Mouse (Mus musculus) cerebellum, adult 8-10 months (tissue): ENCODE results near the gene Bbs4.
A peak's percentile ranks its signal among the peaks of the same experiment; 100 is the strongest.
"Not testable (repeated sequence)": the region's sequence is repeated elsewhere in the genome, so short reads cannot be mapped to it uniquely, and the experiment has no call there.

Experiments
- DNase-seq: peaks from one replicate; pipeline ENCODE4 v3.0.0; 2022

Bbs4 gene

GRCm38 (mm10) chr9:59353253-59353639 is at the start of gene Bbs4:
TSS of gene Bbs4 (minus strand) at chr9:59353508.
- DNase-seq, result peak; percentile 87

- DNase-seq, result no peak
Observed at GRCm38 (mm10) chr9:59389086-59389485, 35.8 kb upstream of the Bbs4 start.

GRCm38 (mm10) chr9:59388311-59388710 is 35.0 kb upstream of the Bbs4 start:
- DNase-seq, result no peak

DNA sequence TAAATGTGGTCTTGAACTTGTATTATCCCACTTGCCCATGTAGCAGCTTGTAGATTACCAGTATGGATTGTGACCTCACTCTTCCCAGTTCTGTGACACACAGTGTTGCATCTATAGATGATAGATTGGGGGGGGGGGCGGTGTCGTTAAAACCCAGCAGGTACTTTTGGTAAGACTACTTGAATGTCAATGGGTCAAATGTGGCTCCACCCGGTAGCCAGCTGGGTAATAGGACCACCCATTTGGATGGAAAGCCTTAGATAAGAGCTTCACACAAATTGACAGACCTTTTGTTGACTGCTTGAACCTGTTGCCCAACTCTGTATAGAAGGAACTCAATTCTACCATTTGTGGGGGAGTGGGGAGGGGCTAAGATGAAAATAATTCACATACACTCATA is 34.2 kb upstream of the Bbs4 start:
- no peak for DNase-seq

GRCm38 (mm10) chr9:59375626-59376025 is 22.3 kb upstream of the Bbs4 start:
- DNase-seq, result no peak

- no peak for DNase-seq
Observed at GRCm38 (mm10) chr9:59369646-59370045, 16.3 kb upstream of the Bbs4 start.

DNA sequence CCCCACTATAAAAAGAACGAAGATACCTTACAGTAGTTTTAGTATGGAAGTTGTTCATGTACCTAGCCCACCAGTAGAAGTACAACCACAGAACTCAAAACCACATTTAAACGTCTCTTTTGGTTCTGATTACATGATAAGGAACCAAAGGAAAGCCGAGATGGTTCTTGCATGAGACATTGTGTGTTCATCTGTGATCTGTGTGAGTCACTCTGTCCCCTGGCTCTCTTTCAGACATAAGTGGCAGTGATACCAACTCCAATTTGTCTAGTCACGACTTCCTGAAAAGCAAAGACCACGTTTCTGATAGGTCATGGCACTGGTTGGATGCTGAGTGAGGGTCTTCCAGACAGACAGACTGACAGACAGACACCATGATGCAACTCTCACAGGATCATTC is 15.9 kb upstream of the Bbs4 start:
- DNase-seq, result no peak

DNA sequence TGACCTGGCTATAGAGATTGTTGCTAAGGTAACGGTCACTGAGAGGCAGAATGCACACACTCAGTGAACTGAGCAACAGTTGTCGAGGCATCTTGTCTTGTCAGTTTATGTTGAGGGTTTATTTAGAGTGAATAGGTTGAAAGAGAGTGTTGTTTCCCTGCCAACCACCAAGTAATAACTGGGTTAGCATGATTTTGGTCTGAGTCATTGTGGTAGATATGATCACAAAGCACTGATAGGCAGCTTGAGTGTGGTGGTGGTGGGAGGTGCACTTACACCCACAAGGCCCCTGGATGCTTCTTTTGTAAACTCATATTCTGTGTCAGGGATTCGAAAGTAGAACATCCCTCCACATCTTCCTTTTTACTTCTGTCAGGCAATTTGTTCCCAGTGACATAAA is 7.2 kb upstream of the Bbs4 start:
- DNase-seq, result not testable (repeated sequence)

DNA sequence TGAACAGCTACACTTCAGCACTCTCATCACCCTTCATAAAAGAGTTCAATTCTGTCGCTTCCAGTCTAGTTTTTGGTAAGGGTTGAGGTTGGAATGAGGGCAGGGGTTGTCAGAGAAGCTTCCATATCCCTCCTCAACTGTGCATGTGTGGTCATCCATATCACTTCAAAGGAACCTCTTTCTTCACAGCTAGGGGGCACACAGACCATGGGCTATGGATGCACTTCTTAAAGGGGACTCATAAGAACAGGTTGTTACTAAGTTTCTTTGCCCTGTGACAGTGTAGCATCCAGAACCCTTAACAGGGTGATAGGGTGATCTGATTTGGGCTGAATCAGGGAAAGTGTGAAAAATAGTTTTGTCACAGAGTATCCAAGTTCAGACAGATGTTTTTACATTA is 4.7 kb upstream of the Bbs4 start:
- not testable (repeated sequence) for DNase-seq

DNA sequence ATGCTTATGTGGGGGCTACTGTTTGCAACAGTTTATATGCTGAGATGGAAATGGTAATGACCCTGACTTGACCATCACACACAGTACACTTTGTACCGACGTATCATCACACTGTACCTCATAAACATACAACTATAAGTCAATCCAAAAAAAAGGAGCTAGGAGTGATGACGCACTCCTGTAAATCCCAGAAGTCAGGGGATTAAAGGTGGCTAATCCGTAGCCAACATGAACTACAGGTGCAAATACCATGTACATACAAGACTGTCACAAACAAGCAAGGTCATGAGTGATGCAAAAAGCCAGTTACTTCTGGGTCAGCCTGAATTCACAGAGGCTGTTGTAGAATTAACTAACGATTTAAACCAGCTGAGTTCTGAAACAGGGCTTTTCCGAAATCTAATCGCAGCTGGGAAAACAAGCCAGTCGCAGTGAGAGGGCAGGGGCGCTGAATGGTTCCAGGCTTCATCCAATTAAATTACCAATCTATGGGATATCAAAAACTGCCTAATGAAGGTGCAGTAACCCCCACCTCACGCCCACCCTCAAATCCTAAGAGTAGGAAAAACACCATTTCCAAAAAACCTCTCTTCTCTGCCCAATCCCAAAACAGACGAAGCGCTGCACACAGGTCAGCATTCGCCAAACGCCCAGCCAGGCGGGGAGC is 589 bp downstream of the Bbs4 start:
- no peak for DNase-seq

DNA sequence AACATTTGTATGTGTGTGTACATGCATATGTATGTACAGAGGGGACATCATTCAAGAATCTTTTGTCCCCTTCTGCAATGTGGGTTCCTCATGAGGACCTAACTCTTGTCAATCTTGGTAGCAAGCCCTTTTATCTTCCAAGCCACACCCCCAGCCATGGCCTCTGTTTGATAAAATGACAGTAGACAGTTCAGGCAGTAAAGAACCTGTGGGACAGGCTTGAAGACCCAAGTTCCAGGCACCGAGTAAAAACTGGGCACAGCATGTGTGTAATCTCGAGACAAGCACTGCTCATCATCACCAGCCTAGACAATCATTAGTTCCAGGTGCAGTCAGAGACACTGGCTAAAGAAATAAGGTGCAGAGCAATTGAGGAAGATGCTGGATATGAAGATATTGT is 7.1 kb downstream of the Bbs4 start:
- no peak for DNase-seq

- no peak for DNase-seq
Observed at GRCm38 (mm10) chr9:59340002-59340401, 13.3 kb downstream of the Bbs4 start.

- no peak for DNase-seq
Observed at GRCm38 (mm10) chr9:59339107-59339506, 14.2 kb downstream of the Bbs4 start.

DNA sequence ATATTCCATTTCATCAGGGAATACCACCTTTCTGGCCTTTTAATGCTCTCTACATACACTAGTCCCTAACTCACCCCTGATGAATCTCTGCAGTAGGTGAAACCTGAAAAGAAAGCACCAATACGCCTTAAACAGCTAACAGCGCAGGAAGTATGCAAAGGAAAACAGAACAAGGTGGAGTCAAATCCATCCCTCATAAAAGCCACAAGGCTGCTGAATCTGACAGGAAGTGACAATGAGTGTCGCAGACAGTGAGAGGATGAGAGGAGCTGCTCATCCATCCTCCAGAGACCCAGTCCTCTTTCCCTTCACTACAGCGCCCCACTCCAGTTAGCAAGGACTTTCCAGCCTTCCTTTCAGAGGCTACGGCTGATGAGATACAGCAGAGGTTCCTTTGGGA is 14.9 kb downstream of the Bbs4 start:
- no peak for DNase-seq

DNA sequence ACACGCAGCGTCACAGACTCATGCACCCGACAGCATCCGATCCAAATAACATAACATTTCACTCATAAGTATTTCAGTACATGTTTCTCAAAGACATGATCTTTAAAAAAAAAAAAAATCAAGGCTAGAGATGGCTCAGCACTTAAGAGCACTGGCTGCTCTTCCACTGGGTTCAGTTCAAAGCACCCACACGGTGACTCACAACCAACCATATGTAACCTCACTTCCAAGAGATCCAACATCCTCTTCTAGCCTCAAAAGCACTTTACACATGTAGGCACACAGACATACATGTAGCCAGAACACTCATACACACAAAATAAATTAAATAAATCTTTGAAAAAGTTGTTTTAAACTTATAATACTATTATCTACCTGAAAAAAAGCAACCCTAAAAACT is 15.4 kb downstream of the Bbs4 start:
- DNase-seq, result no peak

GRCm38 (mm10) chr9:59336539-59336938 is 16.8 kb downstream of the Bbs4 start:
- no peak for DNase-seq

DNA sequence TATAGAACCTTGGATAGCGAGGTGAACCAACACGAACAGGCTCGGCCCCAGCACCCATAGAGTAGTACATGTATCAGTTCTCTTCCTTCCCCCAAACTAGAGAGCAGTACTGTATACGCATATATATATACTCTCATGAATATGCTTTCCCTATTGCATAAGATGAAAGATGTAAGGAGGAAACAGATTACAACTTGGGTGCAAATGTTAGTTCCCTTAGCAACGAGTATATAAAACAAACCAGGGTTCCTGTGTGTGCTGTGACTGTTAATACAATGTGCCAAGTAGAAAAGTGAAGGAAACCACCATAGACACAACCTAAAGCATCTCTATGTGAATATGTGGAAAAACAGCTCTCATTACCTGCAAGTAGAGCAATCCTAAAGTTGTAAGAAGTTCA is 23.3 kb downstream of the Bbs4 start:
- no peak for DNase-seq

GRCm38 (mm10) chr9:59324351-59324750 is 29.0 kb downstream of the Bbs4 start:
- no peak for DNase-seq

DNA sequence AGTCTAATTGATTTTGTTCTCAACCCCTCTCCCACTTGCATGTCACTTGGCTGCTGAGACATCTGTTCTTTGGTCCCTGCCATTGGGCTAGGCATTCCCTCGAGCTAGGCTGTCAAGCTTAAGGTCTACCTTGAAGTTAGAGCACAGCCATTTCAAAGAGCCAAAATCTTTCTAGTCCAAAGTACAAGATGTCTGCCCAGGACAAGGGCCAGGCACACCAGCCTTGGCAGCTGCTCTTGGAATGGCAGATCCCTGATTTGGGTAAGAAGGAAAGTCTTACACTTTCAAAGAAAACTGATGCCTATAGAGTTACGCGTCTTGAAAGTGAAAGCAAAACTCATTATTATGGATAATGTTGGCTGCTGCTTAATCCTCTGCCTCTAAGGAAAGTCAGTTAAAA is 37.1 kb downstream of the Bbs4 start:
- DNase-seq, result no peak

- DNase-seq, result no peak
Observed at GRCm38 (mm10) chr9:59311284-59311670, 42.0 kb downstream of the Bbs4 start.

- no peak for DNase-seq
Observed at GRCm38 (mm10) chr9:59310582-59311283, 42.6 kb downstream of the Bbs4 start.

- DNase-seq, result no peak
Observed at GRCm38 (mm10) chr9:59307890-59308289, 45.4 kb downstream of the Bbs4 start.

DNA sequence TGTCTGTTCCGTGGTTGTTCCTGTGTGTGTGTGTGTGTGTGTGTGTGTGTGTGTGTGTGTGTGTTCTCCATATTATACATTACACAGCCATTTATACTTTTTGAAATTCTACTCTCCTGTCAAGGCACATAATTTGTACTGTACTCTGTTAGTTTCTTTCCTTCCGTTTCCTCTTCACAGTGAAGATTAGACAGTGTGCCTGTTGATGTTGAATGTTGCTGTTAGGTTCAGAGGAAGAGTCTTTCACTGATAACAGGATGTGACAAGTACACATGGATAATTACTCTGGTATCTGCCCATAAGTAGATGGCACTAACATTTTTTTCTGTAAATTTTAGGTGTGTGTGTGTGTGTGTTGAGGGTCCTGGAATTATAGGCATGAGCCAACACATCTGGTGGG is 56.9 kb downstream of the Bbs4 start:
- DNase-seq, result no peak

DNA sequence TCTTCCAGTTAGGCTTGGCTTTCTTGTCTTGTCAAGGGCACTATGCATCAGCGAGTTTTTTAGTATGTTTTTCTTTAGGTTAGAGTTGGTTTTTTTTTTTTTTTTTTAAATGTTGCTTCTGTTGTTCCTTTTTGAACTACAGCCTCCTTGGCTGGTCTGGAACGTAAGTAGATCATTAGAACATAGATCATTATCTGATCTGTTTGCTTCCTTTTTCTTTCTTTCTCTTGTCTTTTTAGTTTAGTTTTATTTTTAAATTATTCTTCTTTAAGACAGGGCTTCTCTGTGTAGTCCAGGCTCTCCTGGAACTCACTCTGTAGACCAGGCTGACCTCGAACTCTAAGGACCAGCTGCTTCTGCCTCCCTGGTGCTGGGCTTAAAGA is 60.8 kb downstream of the Bbs4 start:
- DNase-seq, result no peak
